Mouse (Mus musculus) cerebellum, postnatal 25 days (tissue): ENCODE measurements around the gene Cd36.

ENCODE experiments used
- DNase-seq, 2 experiments: peaks; one replicate each; pipeline ENCODE4 v3.0.0; 2021; ENCODE audit warnings: mixed read lengths in 2 of 2

The Cd36 gene

GRCm38 (mm10) chr5:17857871-17858270 is 30.7 kb downstream of the Cd36 start:
- no peak for DNase-seq

GRCm38 (mm10) chr5:17857262-17857661 is 31.3 kb downstream of the Cd36 start:
- no peak for DNase-seq

GRCm38 (mm10) chr5:17854127-17854923 is 34.3 kb downstream of the Cd36 start:
- DNase-seq = no peak

- no peak for DNase-seq
Measured at GRCm38 (mm10) chr5:17850582-17850981, 38.0 kb downstream of the Cd36 start.

- no peak for DNase-seq
Measured at GRCm38 (mm10) chr5:17849582-17849981, 39.0 kb downstream of the Cd36 start.

GRCm38 (mm10) chr5:17848733-17849132 is 39.9 kb downstream of the Cd36 start:
- no peak for DNase-seq

GRCm38 (mm10) chr5:17848267-17848666 is 40.3 kb downstream of the Cd36 start:
- DNase-seq = no peak

- no peak for DNase-seq
Measured at GRCm38 (mm10) chr5:17843921-17844320, 44.7 kb downstream of the Cd36 start.

- no peak for DNase-seq
Measured at GRCm38 (mm10) chr5:17843316-17843715, 45.3 kb downstream of the Cd36 start.

- no peak for DNase-seq
Measured at GRCm38 (mm10) chr5:17842111-17842729, 46.4 kb downstream of the Cd36 start.

GRCm38 (mm10) chr5:17839549-17839948 is 49.1 kb downstream of the Cd36 start:
- DNase-seq = no peak

- DNase-seq = no peak
Measured at GRCm38 (mm10) chr5:17836408-17836807, 52.2 kb downstream of the Cd36 start.

- DNase-seq = no peak
Measured at GRCm38 (mm10) chr5:17835302-17836097, 53.1 kb downstream of the Cd36 start.

- no peak for DNase-seq
Measured at GRCm38 (mm10) chr5:17833797-17834196, 54.8 kb downstream of the Cd36 start.

GRCm38 (mm10) chr5:17830536-17830935 is 58.1 kb downstream of the Cd36 start:
- no peak for DNase-seq

GRCm38 (mm10) chr5:17828713-17829544 is 59.7 kb downstream of the Cd36 start:
- DNase-seq = no peak

- DNase-seq = no peak
Measured at GRCm38 (mm10) chr5:17821395-17821794, 67.2 kb downstream of the Cd36 start.

- no peak for DNase-seq
Measured at GRCm38 (mm10) chr5:17820239-17820999, 68.2 kb downstream of the Cd36 start.

GRCm38 (mm10) chr5:17816170-17816569 is 72.4 kb downstream of the Cd36 start:
- DNase-seq = no peak

- DNase-seq = no peak
Measured at GRCm38 (mm10) chr5:17810336-17810735, 78.3 kb downstream of the Cd36 start.

GRCm38 (mm10) chr5:17806774-17807377 is 81.7 kb downstream of the Cd36 start:
- DNase-seq = no peak
